Mouse (Mus musculus) ES-Bruce4 (cell line): ENCODE results near the gene Mpg. TPM values are rescaled to one million over a fixed set of nuclear protein-coding genes. Genes with fewer than 3 reads are reported as not detected.

Source experiments
- H3K27ac ChIP-seq: 2 replicates; pipeline ENCODE4 v1.5.1; 2012; ENCODE audit warnings: low read length, inconsistent platforms; ENCODE audit not compliant: insufficient read depth
- H3K27me3 ChIP-seq: 2 replicates; pipeline ENCODE4 v1.6.1; 2012; ENCODE audit warnings: mild to moderate bottlenecking, low read length, inconsistent platforms; ENCODE audit not compliant: control insufficient read depth, poor library complexity, insufficient read depth, severe bottlenecking
- H3K36me3 ChIP-seq: 2 replicates; pipeline ENCODE4 v1.6.1; 2012; ENCODE audit warnings: inconsistent platforms, mild to moderate bottlenecking, low read length, moderate library complexity; ENCODE audit not compliant: control insufficient read depth, poor library complexity, insufficient read depth, severe bottlenecking
- H3K4me1 ChIP-seq: one replicate; pipeline ENCODE4 v1.8.1; 2011; ENCODE audit warnings: low read length; ENCODE audit not compliant: control insufficient read depth, insufficient read depth
- H3K4me3 ChIP-seq: 2 replicates; pipeline ENCODE4 v1.5.1; 2011; ENCODE audit warnings: low read depth, mild to moderate bottlenecking, low read length
- H3K9ac ChIP-seq: 2 replicates; pipeline ENCODE4 v1.6.1; 2012; ENCODE audit warnings: low read depth, mild to moderate bottlenecking, inconsistent platforms; ENCODE audit not compliant: poor library complexity, severe bottlenecking
- H3K9me3 ChIP-seq: replicated peaks from 2 replicates; pipeline ENCODE4 v1.6.1; 2012; ENCODE audit warnings: mild to moderate bottlenecking, low read length, inconsistent platforms; ENCODE audit not compliant: control insufficient read depth, poor library complexity, insufficient read depth, severe bottlenecking
- CTCF ChIP-seq: IDR thresholded peaks from one replicate; pipeline ENCODE4 v1.8.1; 2011; ENCODE audit warnings: low read depth, low read length
- EP300 ChIP-seq: IDR thresholded peaks from 2 replicates; pipeline ENCODE4 v1.6.1; 2011; ENCODE audit warnings: low read depth, low read length; ENCODE audit not compliant: insufficient read depth
- POLR2A ChIP-seq: IDR thresholded peaks from one replicate; pipeline ENCODE4 v1.8.1; 2011; ENCODE audit warnings: low read length; ENCODE audit not compliant: insufficient read depth
- polyA plus RNA-seq: library from polyadenylated mRNA; stranded (reverse); fragments of >200 nt; gene quantifications from 2 replicates; pipeline ENCODE4 v1.2.4, GENCODE M21; 2011; ENCODE audit warnings: low read depth; ENCODE audit not compliant: missing spikeins, insufficient read depth, insufficient read length

The Mpg gene
- polyA plus RNA-seq, 1 experiment: 20.5 TPM

GRCm38 (mm10) chr11:32250880-32251763, 24.8 kb downstream of the Mpg start:
- H3K9ac ChIP-seq: no peak overlapping the region
- no peaks in the 10 kb centered on the region for H3K27me3 ChIP-seq
- H3K4me1 ChIP-seq: no peaks in the 10 kb centered on the region
- H3K4me3 ChIP-seq: no peak overlapping the region
- no peak for TF ChIP-seq POLR2A
- no peak for TF ChIP-seq EP300
- no peak for TF ChIP-seq CTCF
- H3K9me3 ChIP-seq: no peaks in the 10 kb centered on the region
- peaks cover 10% of the 10 kb centered on the region; the same call in 1 of the 2 replicates for H3K36me3 ChIP-seq
- no peak overlapping the region for H3K27ac ChIP-seq

- H3K9me3 ChIP-seq: no peaks in the 10 kb centered on the region
- H3K27me3 ChIP-seq: no peaks in the 10 kb centered on the region
- TF ChIP-seq EP300 (no peak), POLR2A (no peak), CTCF (no peak)
- H3K4me3 ChIP-seq: no peak overlapping the region
- H3K36me3 ChIP-seq: 0 out of 2 replicates have a peak, but pooled peaks cover 4% of the 10 kb centered on the region
- H3K27ac ChIP-seq: no peak overlapping the region
- H3K4me1 ChIP-seq: no peaks in the 10 kb centered on the region
- no peak overlapping the region for H3K9ac ChIP-seq
Measured at GRCm38 (mm10) chr11:32253121-32253520, 26.8 kb downstream of the Mpg start.

- H3K27me3 ChIP-seq: no peaks in the 10 kb centered on the region
- no peaks in the 10 kb centered on the region for H3K4me1 ChIP-seq
- no peaks in the 10 kb centered on the region for H3K9me3 ChIP-seq
- H3K4me3 ChIP-seq: no peak overlapping the region
- no peak overlapping the region for H3K27ac ChIP-seq
- 0 out of 2 replicates have a peak, but pooled peaks cover 2% of the 10 kb centered on the region for H3K36me3 ChIP-seq
- H3K9ac ChIP-seq: no peak overlapping the region
- TF ChIP-seq POLR2A (no peak), CTCF (no peak), EP300 (no peak)
Measured at GRCm38 (mm10) chr11:32256146-32256545, 29.8 kb downstream of the Mpg start.

- H3K4me3 ChIP-seq: no peak overlapping the region
- H3K9me3 ChIP-seq: no peaks in the 10 kb centered on the region
- H3K27ac ChIP-seq: no peak overlapping the region
- no peaks in the 10 kb centered on the region for H3K4me1 ChIP-seq
- no peaks in the 10 kb centered on the region for H3K27me3 ChIP-seq
- 0 out of 2 replicates have a peak, but pooled peaks cover 2% of the 10 kb centered on the region for H3K36me3 ChIP-seq
- H3K9ac ChIP-seq: no peak overlapping the region
- TF ChIP-seq CTCF (no peak), EP300 (no peak), POLR2A (no peak)
Measured at GRCm38 (mm10) chr11:32256566-32256965, 30.3 kb downstream of the Mpg start.

- no peaks in the 10 kb centered on the region for H3K27me3 ChIP-seq
- no peak overlapping the region for H3K27ac ChIP-seq
- H3K36me3 ChIP-seq: no peaks in the 10 kb centered on the region
- no peak for TF ChIP-seq CTCF
- TF ChIP-seq POLR2A: no peak
- TF ChIP-seq EP300: no peak
- no peaks in the 10 kb centered on the region for H3K9me3 ChIP-seq
- no peaks in the 10 kb centered on the region for H3K4me1 ChIP-seq
- H3K4me3 ChIP-seq: no peak overlapping the region
- H3K9ac ChIP-seq: no peak overlapping the region
Measured at GRCm38 (mm10) chr11:32262674-32263415, 36.5 kb downstream of the Mpg start.
